Mouse (Mus musculus) c-Kit-negative CD71-positive TER-119-positive erythroid progenitor cells, embryonic 14.5 days (primary cell): ENCODE measurements around the gene Scube3.
A peak's percentile ranks its signal among the peaks of the same experiment; 100 is the strongest.
"Not testable (repeated sequence)": the region's sequence is repeated elsewhere in the genome, so short reads cannot be mapped to it uniquely, and the experiment has no call there.

Experiments
- DNase-seq: peaks from one replicate; pipeline ENCODE4 v3.0.0-alpha.2; 2013; ENCODE audit warnings: low read depth, low spot score

The Scube3 gene

GRCm38 (mm10) chr17:28217721-28218649 lies 76.0 kb downstream of the Scube3 start:
- DNase-seq, result no peak

GRCm38 (mm10) chr17:28222463-28222862 lies 80.5 kb downstream of the Scube3 start:
- DNase-seq, result not testable (repeated sequence)

GRCm38 (mm10) chr17:28223561-28224391 lies 81.8 kb downstream of the Scube3 start:
- peak; percentile 93 for DNase-seq
